Mouse (Mus musculus) adrenal gland, postnatal 0 days (tissue): ENCODE data around the gene Zbtb44. TPM values are rescaled to one million over a fixed set of nuclear protein-coding genes. Genes with fewer than 3 reads are reported as not detected.

Experiments
- polyA plus RNA-seq: library from polyadenylated mRNA; unstranded; fragments of >200 nt; fragmentation: Nextera tagmentation; extraction: Ambion mirVana; gene quantifications from 2 replicates; pipeline ENCODE4 v1.2.1, GENCODE M21; 2015

Gene Zbtb44
- 6.6 and 12.0 TPM in 2 replicates for polyA plus RNA-seq

DNA sequence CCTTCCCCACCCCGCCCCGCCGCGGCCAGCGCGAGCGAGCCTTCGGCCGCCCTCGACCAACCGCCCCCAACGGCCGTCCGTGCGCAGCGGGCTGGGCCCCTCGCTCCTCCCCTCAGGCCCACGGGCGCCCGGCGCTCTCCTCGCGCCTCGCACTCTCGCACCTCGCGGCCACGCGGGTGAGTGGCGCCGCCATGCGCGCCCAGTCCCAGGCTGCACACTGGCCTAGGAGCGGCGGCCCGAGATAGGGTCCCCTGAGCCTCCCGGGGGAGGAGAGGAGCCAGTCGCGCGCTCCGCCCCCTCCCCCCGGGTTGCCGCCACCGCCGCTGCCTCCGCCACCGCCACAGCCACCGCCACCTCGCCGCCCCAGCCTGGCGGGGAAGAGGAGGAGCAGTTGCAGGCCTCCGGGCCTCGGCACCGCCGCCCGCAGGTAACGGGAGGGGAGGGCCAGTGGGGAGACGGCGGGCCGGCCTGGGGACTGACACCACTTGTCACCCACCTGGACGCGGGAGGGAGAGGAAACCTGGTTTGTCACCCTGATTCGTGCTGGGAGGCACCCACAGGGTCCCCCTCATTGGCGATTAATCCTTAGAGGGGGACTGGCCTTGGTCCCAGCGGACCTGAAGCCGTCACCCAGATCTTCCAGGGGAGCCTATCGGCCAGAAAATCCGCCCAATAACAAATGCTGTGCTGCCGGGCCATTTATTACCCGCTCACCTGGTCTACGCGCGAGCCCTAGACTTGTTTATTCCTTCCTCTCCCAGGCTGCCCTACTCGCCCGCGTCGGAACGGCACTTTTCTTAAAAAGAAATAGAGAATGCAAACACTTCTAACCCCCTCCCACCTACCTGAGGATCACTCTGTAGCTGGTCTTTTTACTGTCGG is at the start of gene Zbtb44:
TSS of gene Zbtb44 (plus strand) at position 113 of the 882 bp plus-strand sequence.

Other genes with a start within 250 kb of the Zbtb44 start
- 1.7 and 2.4 TPM in 2 replicates for gene Adamts15, start 108.2 kb upstream of the Zbtb44 start, polyA plus RNA-seq
- 0.43 and 0.95 TPM in 2 replicates for gene Adamts8, start 88.1 kb upstream of the Zbtb44 start, polyA plus RNA-seq
- gene St14, start 101.2 kb downstream of the Zbtb44 start, polyA plus RNA-seq, result 1.0 and 2.1 TPM in 2 replicates
- 309 and 503 TPM in 2 replicates for gene Aplp2, start 181.2 kb downstream of the Zbtb44 start, polyA plus RNA-seq
- 1.4 and 1.5 TPM in 2 replicates for gene Prdm10, start 249.9 kb downstream of the Zbtb44 start, polyA plus RNA-seq